Mouse (Mus musculus): ENCODE results near the gene Trim10.
A peak's percentile ranks its signal among the peaks of the same experiment; 100 is the strongest.
"Not testable (repeated sequence)": the region's sequence is repeated elsewhere in the genome, so short reads cannot be mapped to it uniquely, and the experiment has no call there.

Trim10 gene

GRCm38 (mm10) chr17:36858181-36858580 is 11.2 kb upstream of the Trim10 start:
- DNase-seq (ENCODE audit: low spot score): no peak

GRCm38 (mm10) chr17:36861680-36862079 is 7.7 kb upstream of the Trim10 start:
- no peak for DNase-seq (ENCODE audit: low spot score)

- DNase-seq (ENCODE audit: low spot score): no peak
Observed at GRCm38 (mm10) chr17:36866719-36867527, 2.5 kb upstream of the Trim10 start, which contains the start of gene Trim15. Gene Trim15 (minus strand): TSS chr17:36867210.

DNA sequence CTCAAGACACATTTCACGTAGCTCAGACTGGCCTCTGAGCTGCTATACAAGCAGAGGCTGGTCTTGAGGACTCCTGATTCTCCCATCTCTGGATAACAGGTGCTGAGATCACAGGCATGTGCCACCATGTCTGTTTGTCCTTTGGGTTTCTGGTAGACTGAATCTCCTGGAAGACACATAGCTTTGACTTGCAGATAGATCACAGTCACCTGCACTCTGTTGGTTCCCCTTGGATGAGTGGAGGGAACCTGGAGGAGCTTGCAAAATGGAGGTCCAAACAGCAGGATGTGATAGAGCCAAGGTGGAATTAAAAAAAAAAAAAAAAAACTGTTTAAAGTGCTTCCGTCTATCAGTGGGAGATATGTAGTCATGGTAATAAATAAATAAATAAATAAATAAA is 538 bp upstream of the Trim10 start:
- DNase-seq (ENCODE audit: low spot score): no peak

- DNase-seq (ENCODE audit: low spot score): no peak
Observed at GRCm38 (mm10) chr17:36869955-36870810, 809 bp downstream of the Trim10 start.

DNA sequence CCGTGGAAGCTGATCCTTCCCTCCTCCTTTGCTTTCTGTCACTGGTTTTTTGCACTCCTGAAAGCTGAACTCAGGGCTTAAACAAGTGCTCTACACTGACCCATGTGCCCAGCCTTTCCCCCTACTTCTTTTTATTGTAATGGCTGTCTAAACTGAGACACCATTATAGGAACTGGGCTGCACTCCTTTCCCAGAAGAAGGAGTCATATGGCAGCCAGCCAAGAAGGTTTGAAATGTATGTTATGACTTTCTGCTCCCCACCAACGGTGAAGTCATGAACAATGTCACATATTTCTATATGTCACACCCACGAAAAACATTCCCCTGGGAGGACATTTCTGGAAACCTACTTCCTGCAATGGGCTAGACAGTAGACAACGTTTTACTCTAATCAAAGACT is 5.3 kb downstream of the Trim10 start:
- DNase-seq (ENCODE audit: low spot score): no peak

DNA sequence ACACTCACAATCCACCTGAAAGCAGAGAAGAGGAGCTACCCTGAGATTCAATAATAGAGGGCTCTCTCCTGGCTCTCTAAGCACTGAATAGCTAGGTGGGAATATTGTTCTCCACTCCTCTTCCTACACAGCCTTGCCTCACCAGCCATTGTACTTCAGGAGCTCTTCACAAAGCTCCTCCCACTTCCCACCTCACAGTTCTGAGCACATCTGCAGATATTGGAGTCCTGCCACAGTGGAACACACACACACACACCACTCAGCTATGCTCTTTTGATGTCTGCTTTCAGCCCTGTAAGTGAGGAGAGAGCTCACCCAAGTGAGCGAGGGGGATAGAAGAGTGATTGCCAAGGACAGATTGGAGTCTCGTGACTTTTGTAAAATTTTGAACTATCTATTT is 14.0 kb downstream of the Trim10 start:
- DNase-seq (ENCODE audit: low spot score): no peak

DNA sequence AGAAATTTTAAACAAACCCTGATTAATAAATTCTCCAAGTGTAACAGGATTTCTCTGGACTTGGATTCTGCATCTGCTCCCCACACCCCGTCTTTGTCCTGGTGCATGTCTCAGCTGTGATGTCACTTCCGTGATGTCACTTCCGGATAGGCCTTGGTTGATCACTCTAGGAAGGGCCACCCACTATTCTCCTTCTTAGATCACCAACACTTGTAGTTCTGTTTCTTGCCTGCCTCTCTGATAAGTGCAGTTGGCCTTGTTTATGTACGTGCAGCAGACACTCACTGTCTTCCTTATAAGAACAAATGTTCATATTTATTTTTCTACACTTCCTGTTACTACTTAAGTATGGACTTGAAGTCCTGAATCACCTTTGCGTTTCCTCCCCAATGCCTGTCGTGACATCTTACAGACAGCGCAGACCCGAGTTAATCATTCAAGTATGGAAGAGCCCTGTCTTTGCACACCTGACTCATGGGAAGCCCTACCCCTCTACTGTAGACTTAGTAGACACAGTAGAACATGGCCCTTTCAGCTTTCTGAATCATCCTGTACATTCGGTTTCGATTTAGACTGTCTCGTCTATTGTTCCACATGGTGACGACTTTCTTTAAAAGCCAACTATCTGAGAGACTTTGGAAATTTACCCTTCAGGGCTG is 15.9 kb downstream of the Trim10 start:
- DNase-seq (ENCODE audit: low spot score): no peak

DNA sequence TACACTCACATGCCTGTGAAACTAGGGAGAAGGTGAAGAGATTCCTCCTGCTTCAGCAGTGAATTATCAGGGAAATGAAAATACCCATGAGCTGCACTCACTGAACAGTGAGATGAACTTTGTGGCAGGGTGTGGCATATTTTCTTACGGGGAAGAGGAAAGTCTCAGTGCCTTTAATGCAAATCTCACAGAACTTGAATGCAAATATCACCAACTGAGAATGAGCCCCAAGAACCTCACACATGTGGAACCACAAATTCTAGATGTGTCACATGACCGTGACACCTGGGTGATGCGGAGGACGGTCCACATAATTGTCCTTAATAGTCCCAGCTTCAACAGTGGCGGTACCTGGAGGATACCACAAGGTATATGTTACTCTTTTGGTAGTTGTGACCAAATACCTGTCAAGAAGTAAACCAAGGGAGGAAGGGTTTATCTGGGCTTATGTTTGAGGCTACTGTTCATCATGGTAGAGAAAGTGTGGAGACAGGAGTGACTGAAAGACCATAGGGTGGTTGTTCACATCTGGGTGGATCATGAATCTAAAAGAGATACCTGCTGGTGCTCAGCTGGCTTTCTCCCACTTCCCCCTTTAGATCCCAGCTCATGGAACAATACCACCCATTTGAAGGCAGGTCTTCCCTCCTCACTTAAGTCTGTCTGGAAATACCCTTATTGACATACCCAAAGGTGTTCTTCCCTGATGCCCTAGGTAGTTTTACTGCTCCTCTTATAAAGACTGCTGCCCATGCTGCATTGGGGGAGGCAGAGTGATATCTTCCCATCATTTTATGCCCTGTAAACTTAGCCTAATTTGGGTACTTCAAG is 20.9 kb downstream of the Trim10 start, which contains the start of gene Trim40:
Gene Trim40, minus strand, starts transcription at position 51 of the 831 bp plus-strand sequence.
- no peak for DNase-seq (ENCODE audit: low spot score)

DNA sequence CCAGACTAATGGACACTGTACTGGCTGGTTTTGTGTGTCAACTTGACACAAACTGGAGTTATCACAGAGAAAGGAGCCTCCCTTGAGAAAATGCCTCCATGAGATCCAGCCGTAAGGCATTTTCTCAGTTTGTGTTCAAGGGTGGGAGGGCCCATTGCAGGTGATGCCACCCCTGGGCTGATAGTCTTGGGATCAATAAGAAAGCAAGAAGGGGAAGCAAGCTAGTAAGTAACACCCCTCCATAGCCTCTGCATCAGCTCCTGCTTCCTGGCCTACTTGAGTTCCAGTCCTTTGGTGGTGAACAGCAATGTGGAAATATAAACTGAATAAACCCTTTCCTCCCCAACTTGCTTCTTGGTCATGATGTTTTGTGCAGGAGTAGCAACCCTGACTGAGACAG is 22.1 kb downstream of the Trim10 start:
- DNase-seq (ENCODE audit: low spot score): not testable (repeated sequence)

- peak; percentile 15 for DNase-seq (ENCODE audit: low spot score)
Observed at GRCm38 (mm10) chr17:36892362-36892761, 23.0 kb downstream of the Trim10 start.

GRCm38 (mm10) chr17:36893387-36893786 is 24.0 kb downstream of the Trim10 start:
- no peak for DNase-seq (ENCODE audit: low spot score)

- DNase-seq (ENCODE audit: low spot score): peak; percentile 20
Observed at GRCm38 (mm10) chr17:36896583-36896982, 27.2 kb downstream of the Trim10 start.

DNA sequence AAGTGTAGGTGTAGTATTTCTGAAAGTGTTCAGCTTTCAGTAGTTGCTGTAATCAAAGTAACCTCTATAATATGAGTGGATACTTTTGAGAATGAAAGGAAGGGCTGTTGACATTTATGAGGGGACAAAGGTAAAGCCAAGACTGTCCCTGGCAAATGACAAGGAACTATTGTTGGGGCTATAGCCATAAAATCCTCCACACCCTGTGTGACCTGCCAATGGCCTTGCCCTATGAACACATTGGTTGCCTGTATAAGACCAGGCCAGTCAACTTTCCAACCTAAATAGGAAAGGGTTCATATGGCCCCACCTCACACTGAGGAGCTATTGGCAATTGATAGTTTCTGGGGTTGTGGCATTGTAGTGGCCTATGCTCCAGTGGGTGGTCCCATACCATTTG is 27.7 kb downstream of the Trim10 start:
- DNase-seq (ENCODE audit: low spot score): no peak

GRCm38 (mm10) chr17:36897552-36898205 is 28.3 kb downstream of the Trim10 start, which contains the start of gene Trim31:
Gene Trim31 (plus strand): TSS chr17:36898118.
- no peak for DNase-seq (ENCODE audit: low spot score)

GRCm38 (mm10) chr17:36899376-36899775 is 30.0 kb downstream of the Trim10 start:
- DNase-seq (ENCODE audit: low spot score): no peak

DNA sequence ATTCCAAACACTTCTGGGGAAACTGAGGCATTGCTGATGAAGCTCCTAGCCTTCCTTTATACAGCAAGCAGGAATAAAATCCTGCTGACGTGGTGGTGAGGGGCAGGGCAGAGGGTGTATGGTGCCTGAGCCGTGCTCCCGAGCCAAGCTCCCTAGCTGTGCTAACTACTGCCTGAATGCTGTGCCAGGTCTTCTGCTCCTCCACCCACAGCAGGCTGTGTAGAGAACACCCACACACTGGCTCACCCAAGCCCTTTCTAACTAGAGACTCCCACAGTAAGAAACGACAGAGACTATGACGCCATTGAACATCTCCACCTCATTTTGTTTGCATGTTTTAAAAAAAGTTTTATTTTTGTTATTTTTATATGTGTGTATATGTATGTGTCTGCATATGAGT is 30.6 kb downstream of the Trim10 start:
- peak; percentile 22 for DNase-seq (ENCODE audit: low spot score)

DNA sequence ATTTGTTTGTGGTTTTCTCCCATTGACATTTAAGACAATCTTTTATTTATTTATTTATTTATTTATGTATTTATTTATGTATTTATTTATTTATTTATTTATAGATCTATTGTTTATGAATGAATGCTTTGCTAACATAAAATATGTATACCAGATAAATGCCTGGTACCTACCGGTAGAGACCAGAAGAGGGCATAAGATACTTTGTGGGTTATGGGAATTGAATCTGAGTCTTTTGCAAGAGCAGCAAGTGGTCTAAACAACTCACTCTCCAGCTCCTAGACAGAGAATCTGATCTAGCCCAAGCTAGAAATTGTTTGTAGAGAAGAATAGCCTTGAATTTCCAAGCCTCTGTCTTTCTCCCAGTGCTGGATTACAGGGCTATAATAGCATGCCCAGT is 31.3 kb downstream of the Trim10 start:
- no peak for DNase-seq (ENCODE audit: low spot score)

DNA sequence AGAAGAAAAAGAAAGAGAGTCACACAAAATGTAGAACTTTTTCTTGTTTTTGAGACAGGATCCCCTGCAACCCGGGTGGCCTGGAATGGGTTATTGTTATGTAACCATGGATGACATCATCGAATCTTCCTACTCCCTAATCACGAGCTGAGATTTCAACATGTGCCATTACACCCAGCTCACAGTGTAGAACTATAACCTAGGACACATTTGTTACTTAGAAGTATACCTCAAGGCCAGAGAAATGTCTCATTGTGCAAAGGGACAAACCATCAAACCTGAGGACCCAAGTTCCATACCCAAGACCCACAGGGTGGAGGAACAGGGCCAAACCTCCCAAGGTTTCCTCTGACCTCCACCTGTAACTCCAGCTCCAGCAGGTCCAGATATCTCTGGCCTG is 34.3 kb downstream of the Trim10 start:
- DNase-seq (ENCODE audit: low spot score): no peak

DNA sequence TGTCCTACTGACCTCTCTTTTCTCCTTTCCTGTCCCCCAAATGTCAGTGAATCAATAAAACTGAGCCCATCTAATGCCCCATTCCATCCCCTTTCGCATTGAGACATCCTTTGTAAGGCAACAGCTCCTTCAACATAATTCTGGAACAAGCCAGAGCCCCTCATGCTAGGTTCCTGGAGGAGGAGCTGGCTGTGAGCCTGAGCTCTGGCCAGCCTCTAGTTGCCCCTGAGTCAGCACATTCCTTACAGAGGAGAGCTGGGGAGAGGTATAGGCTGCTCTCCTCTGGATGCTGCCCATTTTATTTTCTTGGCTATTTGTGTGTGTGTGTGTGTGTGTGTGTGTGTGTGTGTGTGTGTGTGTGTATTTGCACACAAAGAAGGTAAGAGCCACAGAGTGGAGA is 38.9 kb downstream of the Trim10 start:
- DNase-seq (ENCODE audit: low spot score): no peak

DNA sequence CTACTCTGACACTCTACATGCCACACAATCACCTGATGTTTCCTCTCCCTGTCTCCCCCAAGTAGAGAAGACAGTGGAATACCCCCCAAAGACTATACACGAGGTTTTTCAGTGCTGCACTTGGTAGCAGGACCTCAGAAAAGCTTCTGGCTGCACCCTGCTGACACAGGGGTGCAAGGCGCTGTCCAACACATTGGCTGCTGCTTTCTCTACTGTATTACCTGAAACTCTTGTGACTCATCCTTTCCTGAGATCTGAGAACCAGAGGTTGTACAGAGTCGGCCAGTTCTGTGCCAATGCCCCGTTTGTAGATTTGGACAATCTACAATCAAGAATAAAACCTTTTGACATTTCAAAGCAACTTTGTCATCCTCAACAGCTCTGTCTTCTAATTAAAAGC is 40.4 kb downstream of the Trim10 start:
- no peak for DNase-seq (ENCODE audit: low spot score)

Measured in layer of hippocampus, adult 9-10 months (tissue).